Mouse (Mus musculus): ENCODE results near the gene Rnf123. TPM values are rescaled to one million over a fixed set of nuclear protein-coding genes. Genes with fewer than 3 reads are reported as not detected.
A peak's percentile ranks its signal among the peaks of the same experiment; 100 is the strongest.

Gene Rnf123
- 296 and 393 TPM in 2 replicates for polyA plus RNA-seq (2011; ENCODE audit: insufficient read depth, insufficient read length, low replicate concordance, missing spikeins)

DNA sequence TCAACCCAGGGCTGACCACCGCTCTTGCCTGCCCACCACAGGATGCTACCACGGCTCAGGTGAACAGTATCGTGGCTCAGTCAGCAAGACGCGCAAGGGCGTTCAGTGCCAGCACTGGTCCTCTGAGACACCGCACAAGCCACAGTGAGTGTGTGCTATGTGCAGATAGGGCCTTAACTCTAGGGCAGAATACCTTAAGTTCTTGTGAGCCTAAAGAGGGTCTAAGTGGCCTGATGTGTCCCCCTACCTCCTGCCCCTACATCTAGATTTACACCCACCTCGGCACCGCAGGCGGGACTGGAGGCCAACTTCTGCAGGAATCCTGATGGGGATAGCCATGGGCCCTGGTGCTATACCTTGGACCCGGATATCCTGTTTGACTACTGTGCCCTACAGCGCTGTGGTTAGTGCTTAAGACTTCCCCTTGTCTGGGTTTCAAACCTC is at the start of gene Rnf123:
TSS of gene Rnf123 (minus strand) at position 359 of the 444 bp plus-strand sequence.
- peaks cover 12% of the 10 kb centered on the region; the same call in 1 of the 2 replicates for H3K4me1 ChIP-seq (ENCODE audit: control insufficient read depth, insufficient read depth, low read length)
- peak within 1 kb of the TSS; percentile 24 for H3K4me3 ChIP-seq (replicated peaks; ENCODE audit: control insufficient read depth, low read depth, low read length)
- peak within 1 kb of the TSS; percentile 81 for H3K27ac ChIP-seq (ENCODE audit: control insufficient read depth, insufficient read depth, low read depth, low read length, poor library complexity)
- peak; percentile 62; the same call in 1 of the 2 replicates for TF ChIP-seq POLR2A (IDR thresholded peaks at IDR 0.05; ENCODE audit: borderline replicate concordance, control insufficient read depth, low read depth, low read length)
- TF ChIP-seq CTCF (IDR thresholded peaks at IDR 0.05; ENCODE audit: control insufficient read depth, insufficient read depth, low read length): no peak
- 5% methylated on average over 12 of the region's 12 CpGs for WGBS

DNA sequence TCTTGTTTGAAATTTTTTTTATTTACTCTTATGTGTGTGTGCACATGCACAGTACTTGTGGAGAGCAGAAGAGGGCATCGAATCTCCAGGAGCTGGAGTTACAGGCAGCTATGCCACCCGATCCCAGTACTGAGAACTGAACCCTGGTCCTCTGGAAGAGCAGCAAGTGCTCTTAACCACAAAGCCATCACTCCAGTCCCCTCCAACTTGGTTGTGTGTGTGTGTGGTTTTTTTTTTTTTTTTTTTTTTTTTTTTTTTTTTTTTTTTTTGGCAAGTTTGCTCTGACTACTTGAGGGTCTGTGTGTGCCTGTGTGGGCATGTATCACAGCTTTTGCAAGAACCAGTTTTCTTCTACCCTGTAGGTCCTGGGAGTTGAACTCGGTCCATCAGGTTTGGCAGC is 49.2 kb upstream of the Rnf123 start:
- TF ChIP-seq CTCF (IDR thresholded peaks at IDR 0.05; ENCODE audit: control insufficient read depth, insufficient read depth, low read length): no peak
- TF ChIP-seq POLR2A (IDR thresholded peaks at IDR 0.05; ENCODE audit: borderline replicate concordance, control insufficient read depth, low read depth, low read length): no peak
- 84% methylated on average over 3 of the region's 3 CpGs for WGBS

DNA sequence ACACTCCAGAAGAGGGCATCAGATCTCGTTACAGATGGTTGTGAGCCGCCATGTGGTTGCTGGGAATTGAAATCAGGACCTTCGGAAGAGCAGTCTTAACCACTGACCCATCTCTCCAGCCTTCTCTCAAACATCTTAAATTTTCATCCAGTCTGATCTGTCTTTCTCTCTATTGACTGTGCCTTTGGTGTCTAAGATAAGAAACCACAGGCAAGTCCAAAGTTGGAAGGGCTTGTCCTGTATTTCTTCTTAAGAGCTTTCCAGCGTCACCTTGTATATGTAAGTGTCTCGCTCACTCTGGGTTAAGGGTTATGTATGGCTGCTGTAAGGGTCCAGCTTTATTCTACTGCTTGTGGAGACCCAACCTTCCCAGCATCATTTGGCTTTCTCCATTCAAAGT is 48.4 kb upstream of the Rnf123 start:
- 53% methylated on average over 5 of the region's 5 CpGs for WGBS
- TF ChIP-seq POLR2A (IDR thresholded peaks at IDR 0.05; ENCODE audit: borderline replicate concordance, control insufficient read depth, low read depth, low read length) (no peak), CTCF (IDR thresholded peaks at IDR 0.05; ENCODE audit: control insufficient read depth, insufficient read depth, low read length) (no peak)
- no peaks in the 10 kb centered on the region for H3K4me1 ChIP-seq (ENCODE audit: control insufficient read depth, insufficient read depth, low read length)
- H3K4me3 ChIP-seq (replicated peaks; ENCODE audit: control insufficient read depth, low read depth, low read length): no peak overlapping the region
- H3K27ac ChIP-seq (ENCODE audit: control insufficient read depth, insufficient read depth, low read depth, low read length, poor library complexity): no peak overlapping the region

More for the DNA sequence above, 49.2 kb upstream of the Rnf123 start:
- H3K4me3 ChIP-seq (replicated peaks; ENCODE audit: control insufficient read depth, low read depth, low read length): no peak overlapping the region
- no peak overlapping the region for H3K27ac ChIP-seq (ENCODE audit: control insufficient read depth, insufficient read depth, low read depth, low read length, poor library complexity)
- H3K4me1 ChIP-seq (ENCODE audit: control insufficient read depth, insufficient read depth, low read length): no peaks in the 10 kb centered on the region

DNA sequence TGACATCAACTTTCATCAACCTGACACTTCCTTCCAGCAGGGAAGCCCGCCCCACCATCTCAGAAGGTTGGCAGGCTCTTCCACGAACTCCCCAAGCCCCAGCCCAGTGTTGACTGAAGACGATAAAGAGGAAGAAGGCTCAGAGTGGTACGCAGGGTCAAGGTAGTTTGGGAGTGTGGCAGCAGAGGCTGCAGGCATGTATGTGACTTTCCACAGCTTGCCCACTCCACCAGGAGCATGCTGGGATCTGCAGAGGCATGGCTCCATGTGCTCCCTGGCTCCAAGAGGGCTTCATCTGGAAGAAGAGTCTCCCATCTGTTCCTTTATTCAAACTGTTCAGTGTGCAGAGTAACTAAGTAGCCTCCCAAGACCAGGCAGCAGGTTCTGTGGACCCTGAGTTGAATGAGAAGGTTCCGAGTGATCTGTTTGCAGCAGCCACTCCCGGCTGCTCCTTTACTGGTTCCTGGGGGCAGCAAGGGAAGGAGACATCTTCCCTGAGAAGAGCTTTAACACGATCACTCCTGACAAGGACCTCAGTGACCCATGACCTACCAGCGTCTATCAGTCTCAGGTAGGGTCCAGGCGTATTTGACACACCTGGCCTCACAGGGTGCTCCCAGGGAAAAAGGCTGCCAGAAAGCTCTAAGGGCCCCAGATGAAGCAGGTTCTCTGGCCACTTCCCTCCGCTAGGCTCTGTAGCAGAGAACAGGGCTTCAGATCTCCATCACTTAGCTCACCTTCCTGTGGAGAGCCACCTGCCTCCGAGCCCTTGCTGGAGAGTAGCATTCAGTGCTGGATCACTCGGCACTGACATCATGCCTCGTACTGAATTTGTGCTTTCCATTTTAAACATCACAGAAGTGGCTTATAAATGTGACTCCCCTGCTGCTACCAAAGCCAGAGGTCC is 46.1 kb upstream of the Rnf123 start:
- H3K4me3 ChIP-seq (replicated peaks; ENCODE audit: control insufficient read depth, low read depth, low read length): no peak overlapping the region
- H3K4me1 ChIP-seq (ENCODE audit: control insufficient read depth, insufficient read depth, low read length): no peaks in the 10 kb centered on the region
- H3K27ac ChIP-seq (ENCODE audit: control insufficient read depth, insufficient read depth, low read depth, low read length, poor library complexity): no peak overlapping the region
- WGBS: 61% methylated on average over 13 of the region's 13 CpGs
- TF ChIP-seq CTCF (IDR thresholded peaks at IDR 0.05; ENCODE audit: control insufficient read depth, insufficient read depth, low read length) (no peak), POLR2A (IDR thresholded peaks at IDR 0.05; ENCODE audit: borderline replicate concordance, control insufficient read depth, low read depth, low read length) (no peak)

DNA sequence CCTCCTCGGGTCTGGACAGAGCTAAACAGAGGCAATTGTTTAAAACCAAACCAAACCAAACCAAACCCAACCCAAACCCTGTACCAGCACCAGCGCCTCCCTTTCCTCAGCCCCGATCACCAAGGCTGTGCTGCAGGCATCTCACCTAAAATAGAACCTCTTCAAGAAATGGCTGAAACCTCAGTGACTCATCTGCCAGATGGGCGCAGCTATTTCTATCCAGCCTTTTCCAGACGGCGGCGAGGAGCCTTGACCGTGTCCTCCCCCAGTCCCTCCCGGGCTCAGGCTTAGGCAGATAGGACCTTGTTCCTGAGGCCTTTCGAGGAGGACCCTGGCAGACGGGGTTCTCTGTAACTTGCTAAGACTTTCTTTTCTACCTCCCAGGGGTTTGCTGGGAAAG is 45.1 kb upstream of the Rnf123 start:
- H3K27ac ChIP-seq (ENCODE audit: control insufficient read depth, insufficient read depth, low read depth, low read length, poor library complexity): no peak overlapping the region
- 85% methylated on average over 11 of the region's 11 CpGs for WGBS
- no peak overlapping the region for H3K4me3 ChIP-seq (replicated peaks; ENCODE audit: control insufficient read depth, low read depth, low read length)
- no peak for TF ChIP-seq POLR2A (IDR thresholded peaks at IDR 0.05; ENCODE audit: borderline replicate concordance, control insufficient read depth, low read depth, low read length)
- TF ChIP-seq CTCF (IDR thresholded peaks at IDR 0.05; ENCODE audit: control insufficient read depth, insufficient read depth, low read length): no peak
- H3K4me1 ChIP-seq (ENCODE audit: control insufficient read depth, insufficient read depth, low read length): no peaks in the 10 kb centered on the region

DNA sequence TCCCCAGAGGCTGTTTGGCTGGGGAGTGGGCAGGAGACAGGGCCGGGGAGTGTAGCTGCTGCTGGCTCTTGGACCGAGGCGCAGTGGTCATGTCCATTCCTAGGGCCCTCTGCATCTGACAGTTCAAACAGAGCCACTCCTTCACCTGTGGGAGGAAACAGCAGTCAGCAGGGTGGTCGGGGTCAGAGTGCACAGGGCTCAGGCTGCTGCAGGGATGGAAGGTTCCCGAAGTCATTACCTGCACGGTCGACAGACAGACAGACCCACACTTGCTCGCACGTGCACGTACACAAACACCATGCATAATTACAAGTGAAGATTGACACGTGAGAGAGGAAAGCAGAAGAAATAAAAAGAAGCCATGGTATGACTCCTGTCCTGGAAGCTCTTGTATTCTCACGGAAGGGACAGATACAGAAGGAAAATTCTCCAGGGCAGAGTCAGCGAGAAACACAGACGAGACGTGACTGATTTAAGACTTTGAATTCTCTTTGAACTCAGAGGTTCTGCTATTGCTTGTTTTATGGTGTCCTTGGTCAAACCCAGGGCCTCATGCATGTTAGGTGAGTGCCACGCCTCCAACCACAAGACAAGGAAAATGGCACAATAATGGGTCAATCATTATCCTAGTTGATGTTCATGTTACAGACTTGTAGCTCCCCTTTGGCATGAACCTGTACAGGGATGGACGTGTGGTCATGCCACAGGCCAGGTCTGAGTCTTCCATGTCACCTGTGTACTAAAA is 43.5 kb upstream of the Rnf123 start:
- H3K4me3 ChIP-seq (replicated peaks; ENCODE audit: control insufficient read depth, low read depth, low read length): no peak overlapping the region
- TF ChIP-seq POLR2A (IDR thresholded peaks at IDR 0.05; ENCODE audit: borderline replicate concordance, control insufficient read depth, low read depth, low read length) (no peak), CTCF (IDR thresholded peaks at IDR 0.05; ENCODE audit: control insufficient read depth, insufficient read depth, low read length) (no peak)
- H3K4me1 ChIP-seq (ENCODE audit: control insufficient read depth, insufficient read depth, low read length): no peaks in the 10 kb centered on the region
- H3K27ac ChIP-seq (ENCODE audit: control insufficient read depth, insufficient read depth, low read depth, low read length, poor library complexity): no peak overlapping the region
- 83% methylated on average over 17 of the region's 17 CpGs for WGBS

DNA sequence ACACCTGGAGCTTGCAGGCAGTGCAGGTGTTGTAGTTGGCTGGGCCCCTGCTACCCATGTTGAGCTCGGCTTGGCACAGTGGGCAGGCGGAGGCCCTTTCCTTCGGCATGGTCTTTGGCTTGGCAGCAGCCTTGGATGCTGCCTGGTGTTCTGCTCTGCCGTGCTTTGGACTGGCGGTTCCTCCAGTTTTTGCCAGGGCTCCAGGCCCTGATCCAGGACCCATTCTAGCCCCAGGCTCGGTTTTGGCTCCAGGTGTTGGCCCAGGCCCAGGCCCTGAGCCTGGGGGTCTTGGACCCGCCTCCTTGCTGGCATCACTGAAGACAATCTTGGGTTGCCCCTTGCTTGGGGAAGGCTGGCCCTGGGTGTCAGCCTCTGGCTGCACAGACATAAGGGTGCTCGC is 42.6 kb upstream of the Rnf123 start:
- WGBS: 83% methylated on average over 8 of the region's 8 CpGs
- TF ChIP-seq CTCF (IDR thresholded peaks at IDR 0.05; ENCODE audit: control insufficient read depth, insufficient read depth, low read length): no peak
- TF ChIP-seq POLR2A (IDR thresholded peaks at IDR 0.05; ENCODE audit: borderline replicate concordance, control insufficient read depth, low read depth, low read length): no peak
- Histone ChIP-seq H3K4me1 (ENCODE audit: control insufficient read depth, insufficient read depth, low read length) (no peaks in the 10 kb centered on the region), H3K27ac (ENCODE audit: control insufficient read depth, insufficient read depth, low read depth, low read length, poor library complexity) (no peak overlapping the region), H3K4me3 (replicated peaks; ENCODE audit: control insufficient read depth, low read depth, low read length) (no peak overlapping the region)

DNA sequence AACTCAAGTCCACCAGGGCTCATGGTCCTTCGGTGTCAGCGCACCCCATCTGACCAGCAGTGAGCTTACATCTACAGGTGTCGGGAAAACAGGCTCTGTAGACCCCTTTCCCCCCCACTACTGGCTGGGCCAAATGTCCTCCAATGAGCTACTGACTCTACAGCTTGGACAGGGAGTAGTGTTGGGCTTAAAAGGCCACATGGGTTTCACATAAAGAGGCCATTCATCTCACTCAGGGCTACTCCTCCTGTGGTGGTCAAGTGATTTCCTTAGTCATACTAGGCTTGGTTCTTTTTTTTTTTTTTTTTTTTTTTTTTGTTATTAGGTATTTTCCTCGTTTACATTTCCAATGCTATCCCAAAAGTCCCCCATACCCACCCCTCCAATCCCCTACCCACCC is 40.8 kb upstream of the Rnf123 start:
- H3K4me1 ChIP-seq (ENCODE audit: control insufficient read depth, insufficient read depth, low read length): peaks cover 2% of the 10 kb centered on the region; the same call in 1 of the 2 replicates
- no peak overlapping the region for H3K4me3 ChIP-seq (replicated peaks; ENCODE audit: control insufficient read depth, low read depth, low read length)
- TF ChIP-seq POLR2A (IDR thresholded peaks at IDR 0.05; ENCODE audit: borderline replicate concordance, control insufficient read depth, low read depth, low read length) (no peak), CTCF (IDR thresholded peaks at IDR 0.05; ENCODE audit: control insufficient read depth, insufficient read depth, low read length) (no peak)
- no peak overlapping the region for H3K27ac ChIP-seq (ENCODE audit: control insufficient read depth, insufficient read depth, low read depth, low read length, poor library complexity)
- 80% methylated on average over 4 of the region's 4 CpGs for WGBS

Measured in bone marrow, adult 2 months (tissue).